Mouse (Mus musculus) intestine, embryonic 14.5 days (tissue): ENCODE measurements around the gene Olfr1340. TPM values are rescaled to one million over a fixed set of nuclear protein-coding genes. Genes with fewer than 3 reads are reported as not detected.
A peak's percentile ranks its signal among the peaks of the same experiment; 100 is the strongest.

ENCODE experiments used
- ATAC-seq: fragments of 200-750 bp; cut with Nextera tagmentation; replicated peaks from 2 replicates; pipeline ENCODE4 v1.8.0; 2017; ENCODE audit warnings: low read depth, moderate number of reproducible peaks, moderate TSS enrichment, moderate library complexity; ENCODE audit not compliant: low FRiP score, low TSS enrichment
- DNase-seq: peaks from one replicate; pipeline ENCODE4 v3.0.0-alpha.2; 2018; ENCODE audit warnings: low spot score
- H3K27ac ChIP-seq: fragments of 300-500 bp; sonication (generic); 2 replicates; pipeline ENCODE4 v1.5.1; 2014; ENCODE audit warnings: low read depth, mild to moderate bottlenecking, control low read depth
- H3K27me3 ChIP-seq: fragments of 300-500 bp; sonication (generic); replicated peaks from 2 replicates; pipeline ENCODE4 v1.6.1; 2014; ENCODE audit warnings: low read length, control low read depth; ENCODE audit not compliant: control insufficient read depth, insufficient read depth
- H3K36me3 ChIP-seq: fragments of 300-500 bp; sonication (generic); 2 replicates; pipeline ENCODE4 v1.6.1; 2014; ENCODE audit warnings: low read length, control low read depth; ENCODE audit not compliant: control insufficient read depth, insufficient read depth
- H3K4me1 ChIP-seq: fragments of 300-500 bp; sonication (generic); replicated peaks from 2 replicates; pipeline ENCODE4 v1.6.1; 2014; ENCODE audit warnings: low read length, control low read depth, mixed read lengths; ENCODE audit not compliant: control insufficient read depth, insufficient read depth
- H3K4me2 ChIP-seq: fragments of 300-500 bp; sonication (generic); 2 replicates; pipeline ENCODE4 v1.6.1; 2014; ENCODE audit warnings: low read length
- H3K4me3 ChIP-seq: fragments of 300-500 bp; sonication (generic); 2 replicates; pipeline ENCODE4 v1.5.1; 2014; ENCODE audit warnings: low read depth, low read length, control low read depth, mixed read lengths
- H3K9ac ChIP-seq: fragments of 300-500 bp; sonication (generic); 2 replicates; pipeline ENCODE4 v1.6.1; 2014; ENCODE audit warnings: mild to moderate bottlenecking, low read length
- H3K9me3 ChIP-seq: fragments of 300-500 bp; sonication (generic); 2 replicates; pipeline ENCODE4 v1.6.1; 2016; ENCODE audit warnings: low read length, control low read depth; ENCODE audit not compliant: control insufficient read depth
- WGBS: fragments of 180-500 bp; shearing (Covaris S2); extraction: QIAGEN DNeasy Blood & Tissue Kit; methylation state at CpG from one replicate; pipeline ENCODE4 v1.1.7; 2014; 5-methylcytosine and 5-hydroxymethylcytosine counted together
- polyA plus RNA-seq: library from polyadenylated mRNA; unstranded; fragments of >200 nt; fragmentation: Nextera tagmentation; extraction: Ambion mirVana; gene quantifications from 2 replicates; pipeline ENCODE4 v1.2.1, GENCODE M21; 2014

Gene Olfr1340
- polyA plus RNA-seq = not detected in 2 replicates

GRCm38 (mm10) chr4:118719838-118720237 lies at the start of gene Olfr1340:
Olfr1340 (plus strand) TSS chr4:118720138.
- H3K36me3 ChIP-seq = no peaks in the 10 kb centered on the region
- H3K4me1 ChIP-seq = no peaks in the 10 kb centered on the region
- no peaks in the 10 kb centered on the region for H3K27me3 ChIP-seq
- no peak for DNase-seq
- H3K4me2 ChIP-seq = no peak within 1 kb of the TSS
- H3K4me3 ChIP-seq = no peak within 1 kb of the TSS
- no peak within 1 kb of the TSS for H3K9ac ChIP-seq
- ATAC-seq = no peak
- H3K9me3 ChIP-seq = no peaks in the 10 kb centered on the region
- no peak within 1 kb of the TSS for H3K27ac ChIP-seq

GRCm38 (mm10) chr4:118687086-118687485 lies 32.9 kb upstream of the Olfr1340 start:
- DNase-seq (no peak), ATAC-seq (0 out of 2 replicates have a peak, but pooled peaks have one; percentile 36)
- no peak overlapping the region for H3K4me2 ChIP-seq
- no peaks in the 10 kb centered on the region for H3K9me3 ChIP-seq
- H3K4me3 ChIP-seq = no peak overlapping the region
- no peak overlapping the region for H3K9ac ChIP-seq
- no peak overlapping the region for H3K27ac ChIP-seq
- H3K36me3 ChIP-seq = no peaks in the 10 kb centered on the region
- 24% methylated on average over 2 of the region's 2 CpGs for WGBS
- no peaks in the 10 kb centered on the region for H3K4me1 ChIP-seq
- H3K27me3 ChIP-seq = no peaks in the 10 kb centered on the region

- H3K4me1 ChIP-seq = no peaks in the 10 kb centered on the region
- H3K27ac ChIP-seq = no peak within 1 kb of the TSS
- no peaks in the 10 kb centered on the region for H3K9me3 ChIP-seq
- DNase-seq = no peak
- 59% methylated on average over 12 of the region's 12 CpGs for WGBS
- H3K4me3 ChIP-seq = no peak within 1 kb of the TSS
- no peak for ATAC-seq
- no peaks in the 10 kb centered on the region for H3K36me3 ChIP-seq
- H3K9ac ChIP-seq = no peak within 1 kb of the TSS
- H3K4me2 ChIP-seq = no peak within 1 kb of the TSS
- no peaks in the 10 kb centered on the region for H3K27me3 ChIP-seq
These were observed 27.4 kb upstream of the Olfr1340 start, which contains the start of gene Olfr1342 for GRCm38 (mm10) chr4:118692412-118692973. Olfr1342 (minus strand) TSS chr4:118692756.

- DNase-seq (no peak), ATAC-seq (no peak)
- Histone ChIP-seq H3K4me1 (no peaks in the 10 kb centered on the region), H3K4me3 (no peak overlapping the region), H3K4me2 (no peak overlapping the region), H3K36me3 (no peaks in the 10 kb centered on the region), H3K27ac (no peak overlapping the region), H3K9ac (no peak overlapping the region), H3K9me3 (no peaks in the 10 kb centered on the region), H3K27me3 (no peaks in the 10 kb centered on the region)
- 56% methylated on average over 2 of the region's 2 CpGs for WGBS
These were observed 26.1 kb upstream of the Olfr1340 start for GRCm38 (mm10) chr4:118693812-118694211.

- no peaks in the 10 kb centered on the region for H3K36me3 ChIP-seq
- no peak within 1 kb of the TSS for H3K9ac ChIP-seq
- no peak within 1 kb of the TSS for H3K4me3 ChIP-seq
- WGBS = 76% methylated on average over 3 of the region's 3 CpGs
- H3K4me1 ChIP-seq = no peaks in the 10 kb centered on the region
- DNase-seq = no peak
- no peak within 1 kb of the TSS for H3K27ac ChIP-seq
- no peaks in the 10 kb centered on the region for H3K9me3 ChIP-seq
- ATAC-seq = no peak
- no peaks in the 10 kb centered on the region for H3K27me3 ChIP-seq
- H3K4me2 ChIP-seq = no peak within 1 kb of the TSS
These were observed 16.7 kb upstream of the Olfr1340 start, which contains the start of gene Olfr1341 for GRCm38 (mm10) chr4:118703223-118703622. Olfr1341 (plus strand) TSS chr4:118703523.

- Histone ChIP-seq H3K36me3 (no peaks in the 10 kb centered on the region), H3K27ac (no peak overlapping the region), H3K4me3 (no peak overlapping the region), H3K9ac (no peak overlapping the region), H3K9me3 (no peaks in the 10 kb centered on the region), H3K4me1 (no peaks in the 10 kb centered on the region), H3K4me2 (no peak overlapping the region), H3K27me3 (no peaks in the 10 kb centered on the region)
- WGBS = 84% methylated on average over 5 of the region's 5 CpGs
- ATAC-seq (no peak), DNase-seq (no peak)
These were observed 11.9 kb upstream of the Olfr1340 start for GRCm38 (mm10) chr4:118708086-118708485.

- Histone ChIP-seq H3K4me1 (no peaks in the 10 kb centered on the region), H3K4me3 (no peak overlapping the region), H3K27ac (no peak overlapping the region), H3K9me3 (no peaks in the 10 kb centered on the region), H3K36me3 (no peaks in the 10 kb centered on the region), H3K4me2 (no peak overlapping the region), H3K27me3 (no peaks in the 10 kb centered on the region), H3K9ac (no peak overlapping the region)
- WGBS = 54% methylated on average over 1 of the region's 1 CpGs
- ATAC-seq (no peak), DNase-seq (no peak)
These were observed 8.3 kb upstream of the Olfr1340 start for GRCm38 (mm10) chr4:118711656-118712055.

- DNase-seq (peak; percentile 72), ATAC-seq (no peak)
- 51% methylated on average over 10 of the region's 10 CpGs for whole genome bisulfite sequencing
- Histone ChIP-seq H3K27ac (no peak overlapping the region), H3K9me3 (no peaks in the 10 kb centered on the region), H3K4me1 (no peaks in the 10 kb centered on the region), H3K4me2 (no peak overlapping the region), H3K27me3 (no peaks in the 10 kb centered on the region), H3K9ac (no peak overlapping the region), H3K36me3 (no peaks in the 10 kb centered on the region), H3K4me3 (no peak overlapping the region)
These were observed 2.0 kb downstream of the Olfr1340 start for GRCm38 (mm10) chr4:118721742-118722483.

GRCm38 (mm10) chr4:118731875-118732274 lies 11.9 kb downstream of the Olfr1340 start, which contains the start of gene Olfr1339:
Olfr1339 (plus strand) TSS chr4:118732175.
- WGBS = 92% methylated on average over 1 of the region's 1 CpGs
- Histone ChIP-seq H3K4me2 (no peak within 1 kb of the TSS), H3K9ac (no peak within 1 kb of the TSS), H3K4me1 (no peaks in the 10 kb centered on the region), H3K9me3 (no peaks in the 10 kb centered on the region), H3K4me3 (no peak within 1 kb of the TSS), H3K36me3 (no peaks in the 10 kb centered on the region), H3K27ac (no peak within 1 kb of the TSS), H3K27me3 (no peaks in the 10 kb centered on the region)
- DNase-seq (no peak), ATAC-seq (no peak)
